Comparison of ENCODE assay signal across 12 mouse cellular contexts in the genomic region with DNA sequence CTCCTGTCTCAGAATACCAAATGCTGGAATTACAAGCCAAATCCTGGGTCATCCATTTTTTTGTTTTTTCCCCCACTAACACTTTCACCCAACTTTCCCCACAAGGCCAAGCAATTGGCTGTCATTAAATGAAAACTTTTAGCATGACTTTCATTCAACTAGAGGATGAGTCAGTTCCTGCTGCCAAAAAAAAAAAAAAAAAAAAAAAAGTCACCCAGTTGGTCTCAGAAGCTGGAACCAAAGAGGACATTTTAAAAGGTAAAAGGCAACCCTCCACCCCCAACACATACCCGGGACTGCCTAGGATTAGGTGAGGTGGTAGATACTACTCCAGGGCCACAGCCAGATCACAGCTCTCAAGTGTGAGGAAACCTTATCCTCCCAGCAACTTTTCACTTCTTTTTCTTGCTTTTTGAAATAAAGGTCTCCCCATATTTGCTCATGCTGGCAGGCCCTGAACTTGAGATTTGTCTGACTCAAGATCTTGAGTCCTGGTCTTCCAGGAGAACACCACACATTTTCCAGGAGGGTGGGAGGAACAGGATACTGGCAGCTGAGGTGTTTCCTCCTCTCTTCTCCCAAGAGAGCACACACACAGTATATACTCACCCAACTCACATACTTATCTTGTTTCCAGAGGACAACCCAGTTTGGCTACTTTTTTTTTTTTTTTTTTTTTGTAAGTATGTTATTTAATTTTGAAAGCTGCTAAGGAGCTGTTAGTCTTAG. TPM values are rescaled to one million over a fixed set of nuclear protein-coding genes. Genes with fewer than 3 reads are reported as not detected.
DNase-seq lines count a peak whose midpoint lies in the region; ATAC-seq and TF ChIP-seq lines count a peak whose summit lies in the region.
"Had no signal": no experiment of that assay in that cellular context is flagged by ENCODE, and none has a peak within 500 bp of the region (broad histone marks: within the 10 kb centered on the region; RNA-seq: fewer than 3 reads in every experiment).

No protein-coding gene starts in this region.

- no peak overlapping the region for H3K9ac ChIP-seq in hindbrain, embryonic 16.5 days (ENCODE audit: low read depth, low read length)
- peak overlapping the region; percentile 98 for H3K9ac ChIP-seq in liver, embryonic 12.5 days
- H3K9ac ChIP-seq: neural tube, embryonic 13.5 days had no signal

- peak overlapping the region; percentile 35 for H3ac ChIP-seq in C2C12 (ENCODE audit: control insufficient read depth, insufficient read length, low read depth)

- no peak for DNase-seq in hindbrain, embryonic 10.5 days (ENCODE audit: low spot score)
- peak; percentile 37 for DNase-seq in adipocyte (ENCODE audit: low spot score)
- no peak for DNase-seq in left cerebral cortex, adult 9 months (ENCODE audit: low spot score in 2 of 2)
- DNase-seq in yolk sac, embryonic 10.5 days (ENCODE audit: low spot score) = no peak
- DNase-seq: layer of hippocampus, adult 9-11 months; thymus, postnatal 25 days had no signal

- H3K79me2 ChIP-seq in C2C12 (ENCODE audit: control insufficient read depth, insufficient read depth) = peaks cover 89% of the 10 kb centered on the region

- H3K27me3 ChIP-seq in hindbrain, embryonic 10.5 days (ENCODE audit: insufficient read depth, poor library complexity, severe bottlenecking) = no peaks in the 10 kb centered on the region
- no peaks in the 10 kb centered on the region for H3K27me3 ChIP-seq in hindbrain, embryonic 16.5 days (replicated peaks; ENCODE audit: control insufficient read depth, insufficient read depth, low read length)
- no peaks in the 10 kb centered on the region for H3K27me3 ChIP-seq in C2C12 (ENCODE audit: control insufficient read depth, insufficient read depth, insufficient read length)
- H3K27me3 ChIP-seq in liver, embryonic 12.5 days (replicated peaks) = no peaks in the 10 kb centered on the region
- H3K27me3 ChIP-seq: hindbrain, embryonic 13.5 days; neural tube, embryonic 13.5 days had no signal

- no peak overlapping the region for H3K4me2 ChIP-seq in hindbrain, embryonic 16.5 days (ENCODE audit: low read length)
- peak overlapping the region; percentile 97 for H3K4me2 ChIP-seq in liver, embryonic 12.5 days

- no peak for ATAC-seq in hindbrain, embryonic 16.5 days
- ATAC-seq in liver, embryonic 12.5 days = no peak
- no peak for ATAC-seq in monocyte, adult 5-6 weeks (replicated peaks; ENCODE audit: insufficient number of reproducible peaks, low FRiP score, low TSS enrichment, poor library complexity, severe bottlenecking)

- no peaks in the 10 kb centered on the region for H3K9me3 ChIP-seq in hindbrain, embryonic 10.5 days
- no peaks in the 10 kb centered on the region for H3K9me3 ChIP-seq in hindbrain, embryonic 16.5 days (ENCODE audit: control insufficient read depth, low read length)
- H3K9me3 ChIP-seq in liver, embryonic 12.5 days (replicated peaks) = no peaks in the 10 kb centered on the region
- H3K9me3 ChIP-seq: hindbrain, embryonic 13.5 days; neural tube, embryonic 13.5 days had no signal

- H3K4me1 ChIP-seq in hindbrain, embryonic 10.5 days (replicated peaks) = peaks cover 85% of the 10 kb centered on the region
- H3K4me1 ChIP-seq in hindbrain, embryonic 16.5 days (ENCODE audit: control insufficient read depth, insufficient read depth, low read depth, low read length) = peaks cover 33% of the 10 kb centered on the region
- peaks cover 90% of the 10 kb centered on the region for H3K4me1 ChIP-seq in liver, embryonic 12.5 days

- H3K36me3 ChIP-seq in hindbrain, embryonic 10.5 days = peaks cover 16% of the 10 kb centered on the region
- no peaks in the 10 kb centered on the region for H3K36me3 ChIP-seq in hindbrain, embryonic 16.5 days (ENCODE audit: control insufficient read depth, insufficient read depth, low read length)
- peaks cover 20% of the 10 kb centered on the region for H3K36me3 ChIP-seq in C2C12 (ENCODE audit: control insufficient read depth, insufficient read depth)
- peaks cover 33% of the 10 kb centered on the region for H3K36me3 ChIP-seq in liver, embryonic 12.5 days
- H3K36me3 ChIP-seq: hindbrain, embryonic 13.5 days; neural tube, embryonic 13.5 days had no signal

- WGBS in hindbrain, embryonic 10.5 days = 75% methylated on average over 1 of the region's 1 CpGs
- WGBS in hindbrain, embryonic 16.5 days = 75% methylated on average over 1 of the region's 1 CpGs
- 41% methylated on average over 1 of the region's 1 CpGs for WGBS in liver, embryonic 12.5 days (ENCODE audit: insufficient replicate concordance)

- no peak for TF ChIP-seq CTCF in C2C12 (IDR thresholded peaks at IDR 0.05; ENCODE audit: control insufficient read depth, insufficient read depth, insufficient read length)

- H3K79me3 ChIP-seq in C2C12 (ENCODE audit: low read depth) = peaks cover 82% of the 10 kb centered on the region

- no peak overlapping the region for H3K27ac ChIP-seq in hindbrain, embryonic 10.5 days
- H3K27ac ChIP-seq in hindbrain, embryonic 16.5 days (ENCODE audit: low read depth, low read length) = no peak overlapping the region
- H3K27ac ChIP-seq in liver, embryonic 12.5 days = peak overlapping the region; percentile 92
- H3K27ac ChIP-seq: hindbrain, embryonic 13.5 days; neural tube, embryonic 13.5 days had no signal

- 0 out of 2 replicates have a peak overlapping the region, but pooled peaks have one; percentile 11 for H3K4me3 ChIP-seq in hindbrain, embryonic 10.5 days
- H3K4me3 ChIP-seq in hindbrain, embryonic 16.5 days (ENCODE audit: low read length) = no peak overlapping the region
- H3K4me3 ChIP-seq in C2C12 (ENCODE audit: insufficient read depth, poor library complexity, severe bottlenecking) = no peak overlapping the region
- H3K4me3 ChIP-seq in liver, embryonic 12.5 days = no peak overlapping the region
- H3K4me3 ChIP-seq: hindbrain, embryonic 13.5 days had no signal

TF ChIP-seq in C2C12, 6 proteins besides CTCF, POLR2A, EP300 and RAD21:
- TF ChIP-seq MAX (IDR thresholded peaks at IDR 0.05) (no peak), MYOD1 (IDR thresholded peaks at IDR 0.05; ENCODE audit: control insufficient read depth, insufficient read length, low read depth) (no peak), USF1 (IDR thresholded peaks at IDR 0.05; ENCODE audit: low read depth) (no peak), CEBPB (IDR thresholded peaks at IDR 0.05; ENCODE audit: low read depth) (no peak), FOSL1 (IDR thresholded peaks at IDR 0.05; ENCODE audit: insufficient read depth, low read length, poor library complexity, severe bottlenecking) (no peak), MYOG (IDR thresholded peaks at IDR 0.05; ENCODE audit: control insufficient read depth, extremely low read depth, insufficient read length) (no peak)

RNA-seq across cellular contexts. Expression of a gene that starts 4.0 kb away (rescaled TPM):
- 216 and 245 TPM in 2 replicates for polyA plus RNA-seq in hindbrain, embryonic 10.5 days (2016; fragmentation: Nextera tagmentation; extraction: Ambion mirVana)
- polyA plus RNA-seq in hindbrain, embryonic 16.5 days (2015; fragmentation: Nextera tagmentation; extraction: Ambion mirVana) = 146 and 172 TPM in 2 replicates
- 465 TPM for polyA plus RNA-seq in C2C12 (2012; fragmentation: generic; extraction: Trizol)
- 165 and 166 TPM in 2 replicates for polyA plus RNA-seq in liver, embryonic 12.5 days (2016; fragmentation: Nextera tagmentation; extraction: Ambion mirVana)
- total RNA-seq in monocyte, adult 5-6 weeks (2017) = 25.4 to 66.0 TPM (median 36.9 TPM) in 3 replicates

RNA-seq across cellular contexts. Expression of a gene that starts 23.5 kb away (rescaled TPM):
- polyA plus RNA-seq in hindbrain, embryonic 10.5 days (2016; fragmentation: Nextera tagmentation; extraction: Ambion mirVana) = 426 and 432 TPM in 2 replicates
- polyA plus RNA-seq in hindbrain, embryonic 16.5 days (2015; fragmentation: Nextera tagmentation; extraction: Ambion mirVana) = 282 and 295 TPM in 2 replicates
- 429 TPM for polyA plus RNA-seq in C2C12 (2012; fragmentation: generic; extraction: Trizol)
- 325 and 336 TPM in 2 replicates for polyA plus RNA-seq in liver, embryonic 12.5 days (2016; fragmentation: Nextera tagmentation; extraction: Ambion mirVana)
- 285 to 328 TPM (median 291 TPM) in 3 replicates for total RNA-seq in monocyte, adult 5-6 weeks (2017)

RNA-seq across cellular contexts. Expression of a gene that starts 23.7 kb away (rescaled TPM):
- 8.8 and 9.0 TPM in 2 replicates for polyA plus RNA-seq in hindbrain, embryonic 10.5 days (2016; fragmentation: Nextera tagmentation; extraction: Ambion mirVana)
- polyA plus RNA-seq in hindbrain, embryonic 16.5 days (2015; fragmentation: Nextera tagmentation; extraction: Ambion mirVana) = 10.7 and 13.8 TPM in 2 replicates
- polyA plus RNA-seq in C2C12 (2012; fragmentation: generic; extraction: Trizol) = 3.6 TPM
- polyA plus RNA-seq in liver, embryonic 12.5 days (2016; fragmentation: Nextera tagmentation; extraction: Ambion mirVana) = 33.3 and 35.0 TPM in 2 replicates
- total RNA-seq in monocyte, adult 5-6 weeks (2017) = 31.9 to 70.2 TPM (median 54.1 TPM) in 3 replicates
